Mouse (Mus musculus): Measurements from ENCODE around the gene Pmch. TPM values are rescaled to one million over a fixed set of nuclear protein-coding genes. Genes with fewer than 3 reads are reported as not detected.

The Pmch gene
- polyA plus RNA-seq (2014; fragmentation: Nextera tagmentation; extraction: Ambion mirVana): not detected in 2 replicates

GRCm38 (mm10) chr10:88090772-88091171, at the start of gene Pmch:
Gene Pmch, plus strand, starts transcription at chr10:88091072.
- 81% methylated on average over 5 of the region's 5 CpGs for WGBS
- no peak within 1 kb of the TSS for H3K27ac ChIP-seq (ENCODE audit: low read depth, low read length)
- ATAC-seq (ENCODE audit: low FRiP score, low TSS enrichment): no peak

GRCm38 (mm10) chr10:88044297-88044696, 46.6 kb upstream of the Pmch start:
- ATAC-seq (ENCODE audit: low FRiP score, low TSS enrichment): no peak
- no peaks in the 10 kb centered on the region for H3K9me3 ChIP-seq (ENCODE audit: control insufficient read depth, low read length)
- H3K36me3 ChIP-seq (ENCODE audit: control insufficient read depth, insufficient read depth, low read length): no peaks in the 10 kb centered on the region
- no peak overlapping the region for H3K27ac ChIP-seq (ENCODE audit: low read depth, low read length)
- H3K4me3 ChIP-seq (ENCODE audit: low read length): no peak overlapping the region
- 77% methylated on average over 4 of the region's 4 CpGs for WGBS
- H3K4me2 ChIP-seq (replicated peaks; ENCODE audit: low read depth, low read length): no peak overlapping the region
- no peak overlapping the region for H3K9ac ChIP-seq (ENCODE audit: low read depth, low read length)
- H3K27me3 ChIP-seq (ENCODE audit: control insufficient read depth, insufficient read depth, low read length): no peaks in the 10 kb centered on the region
- 0 out of 2 replicates have a peak, but pooled peaks cover under 1% of the 10 kb centered on the region for H3K4me1 ChIP-seq (ENCODE audit: control insufficient read depth, insufficient read depth, low read length)

More at GRCm38 (mm10) chr10:88090772-88091171, at the start of gene Pmch:
- peaks cover 4% of the 10 kb centered on the region; the same call in 1 of the 2 replicates for H3K36me3 ChIP-seq (ENCODE audit: control insufficient read depth, insufficient read depth, low read length)
- H3K4me1 ChIP-seq (ENCODE audit: control insufficient read depth, insufficient read depth, low read length): no peaks in the 10 kb centered on the region
- no peaks in the 10 kb centered on the region for H3K27me3 ChIP-seq (ENCODE audit: control insufficient read depth, insufficient read depth, low read length)
- no peak within 1 kb of the TSS for H3K9ac ChIP-seq (ENCODE audit: low read depth, low read length)
- H3K4me3 ChIP-seq (ENCODE audit: low read length): no peak within 1 kb of the TSS
- H3K4me2 ChIP-seq (replicated peaks; ENCODE audit: low read depth, low read length): no peak within 1 kb of the TSS
- H3K9me3 ChIP-seq (ENCODE audit: control insufficient read depth, low read length): no peaks in the 10 kb centered on the region

GRCm38 (mm10) chr10:88046098-88046771, 44.6 kb upstream of the Pmch start:
- ATAC-seq (ENCODE audit: low FRiP score, low TSS enrichment): peak; percentile 46; the same call in 1 of the 2 replicates
- 56% methylated on average over 11 of the region's 11 CpGs for WGBS
- Histone ChIP-seq H3K9me3 (ENCODE audit: control insufficient read depth, low read length) (no peaks in the 10 kb centered on the region), H3K9ac (ENCODE audit: low read depth, low read length) (no peak overlapping the region), H3K27ac (ENCODE audit: low read depth, low read length) (no peak overlapping the region), H3K4me2 (replicated peaks; ENCODE audit: low read depth, low read length) (no peak overlapping the region), H3K36me3 (ENCODE audit: control insufficient read depth, insufficient read depth, low read length) (no peaks in the 10 kb centered on the region), H3K4me3 (ENCODE audit: low read length) (no peak overlapping the region), H3K4me1 (ENCODE audit: control insufficient read depth, insufficient read depth, low read length) (no peaks in the 10 kb centered on the region), H3K27me3 (ENCODE audit: control insufficient read depth, insufficient read depth, low read length) (no peaks in the 10 kb centered on the region)

GRCm38 (mm10) chr10:88054233-88054985, 36.5 kb upstream of the Pmch start:
- WGBS: 78% methylated on average over 14 of the region's 14 CpGs
- Histone ChIP-seq H3K4me3 (ENCODE audit: low read length) (no peak overlapping the region), H3K36me3 (ENCODE audit: control insufficient read depth, insufficient read depth, low read length) (no peaks in the 10 kb centered on the region), H3K4me2 (replicated peaks; ENCODE audit: low read depth, low read length) (no peak overlapping the region), H3K9me3 (ENCODE audit: control insufficient read depth, low read length) (no peaks in the 10 kb centered on the region), H3K4me1 (ENCODE audit: control insufficient read depth, insufficient read depth, low read length) (no peaks in the 10 kb centered on the region), H3K27ac (ENCODE audit: low read depth, low read length) (no peak overlapping the region), H3K27me3 (ENCODE audit: control insufficient read depth, insufficient read depth, low read length) (no peaks in the 10 kb centered on the region), H3K9ac (ENCODE audit: low read depth, low read length) (no peak overlapping the region)
- ATAC-seq (ENCODE audit: low FRiP score, low TSS enrichment): no peak

GRCm38 (mm10) chr10:88056950-88057649, 33.8 kb upstream of the Pmch start:
- WGBS: 81% methylated on average over 14 of the region's 14 CpGs
- no peak overlapping the region for H3K27ac ChIP-seq (ENCODE audit: low read depth, low read length)
- no peak overlapping the region for H3K9ac ChIP-seq (ENCODE audit: low read depth, low read length)
- no peak overlapping the region for H3K4me3 ChIP-seq (ENCODE audit: low read length)
- H3K9me3 ChIP-seq (ENCODE audit: control insufficient read depth, low read length): no peaks in the 10 kb centered on the region
- no peak for ATAC-seq (ENCODE audit: low FRiP score, low TSS enrichment)
- no peaks in the 10 kb centered on the region for H3K4me1 ChIP-seq (ENCODE audit: control insufficient read depth, insufficient read depth, low read length)
- H3K36me3 ChIP-seq (ENCODE audit: control insufficient read depth, insufficient read depth, low read length): no peaks in the 10 kb centered on the region
- H3K27me3 ChIP-seq (ENCODE audit: control insufficient read depth, insufficient read depth, low read length): no peaks in the 10 kb centered on the region
- no peak overlapping the region for H3K4me2 ChIP-seq (replicated peaks; ENCODE audit: low read depth, low read length)

DNA sequence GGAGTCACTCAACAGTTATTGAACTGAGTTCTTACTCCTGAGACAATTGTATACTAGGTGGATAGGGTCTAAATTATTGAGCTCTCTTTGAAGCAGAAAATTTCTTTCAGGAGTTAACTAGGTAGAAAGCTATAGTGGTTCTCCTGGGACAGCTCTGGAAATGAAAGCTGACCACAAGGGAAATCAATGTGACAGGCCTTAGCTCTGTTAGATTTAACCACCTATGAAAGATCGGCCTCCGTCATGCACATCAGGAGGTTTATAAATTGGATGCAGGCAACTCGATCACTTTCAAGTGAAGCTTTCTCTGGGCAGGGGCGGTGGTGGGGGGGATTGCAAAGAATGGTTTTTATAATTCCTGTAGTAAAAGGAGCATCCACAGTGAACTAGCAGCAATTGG, 27.4 kb upstream of the Pmch start:
- Histone ChIP-seq H3K27ac (ENCODE audit: low read depth, low read length) (no peak overlapping the region), H3K36me3 (ENCODE audit: control insufficient read depth, insufficient read depth, low read length) (no peaks in the 10 kb centered on the region), H3K9me3 (ENCODE audit: control insufficient read depth, low read length) (no peaks in the 10 kb centered on the region), H3K4me3 (ENCODE audit: low read length) (no peak overlapping the region), H3K9ac (ENCODE audit: low read depth, low read length) (no peak overlapping the region), H3K4me2 (replicated peaks; ENCODE audit: low read depth, low read length) (no peak overlapping the region), H3K4me1 (ENCODE audit: control insufficient read depth, insufficient read depth, low read length) (no peaks in the 10 kb centered on the region), H3K27me3 (ENCODE audit: control insufficient read depth, insufficient read depth, low read length) (no peaks in the 10 kb centered on the region)
- WGBS: 73% methylated on average over 4 of the region's 4 CpGs
- ATAC-seq (ENCODE audit: low FRiP score, low TSS enrichment): no peak

DNA sequence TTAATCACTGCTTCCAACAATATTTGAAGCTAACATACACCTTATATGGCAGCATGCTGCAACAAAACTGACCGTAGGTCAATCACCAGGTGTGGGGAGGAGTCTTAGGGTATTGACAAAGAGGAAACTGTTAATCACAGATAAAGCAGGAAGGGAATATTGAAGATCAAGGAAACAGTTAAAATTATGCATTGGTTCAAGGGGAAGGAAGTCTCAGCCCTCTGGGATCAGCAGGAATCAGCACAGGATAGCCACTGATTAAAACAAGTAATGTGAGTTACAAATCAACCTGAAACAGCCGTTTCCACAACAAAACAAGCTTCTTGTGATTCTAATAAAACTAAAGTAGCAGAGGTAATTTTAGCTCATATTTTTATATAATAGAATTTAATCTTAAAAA, 26.0 kb upstream of the Pmch start:
- 56% methylated on average over 2 of the region's 2 CpGs for WGBS
- Histone ChIP-seq H3K27me3 (ENCODE audit: control insufficient read depth, insufficient read depth, low read length) (no peaks in the 10 kb centered on the region), H3K9me3 (ENCODE audit: control insufficient read depth, low read length) (no peaks in the 10 kb centered on the region), H3K9ac (ENCODE audit: low read depth, low read length) (no peak overlapping the region), H3K4me1 (ENCODE audit: control insufficient read depth, insufficient read depth, low read length) (no peaks in the 10 kb centered on the region), H3K4me2 (replicated peaks; ENCODE audit: low read depth, low read length) (no peak overlapping the region), H3K36me3 (ENCODE audit: control insufficient read depth, insufficient read depth, low read length) (no peaks in the 10 kb centered on the region), H3K27ac (ENCODE audit: low read depth, low read length) (no peak overlapping the region), H3K4me3 (ENCODE audit: low read length) (no peak overlapping the region)
- no peak for ATAC-seq (ENCODE audit: low FRiP score, low TSS enrichment)

- Histone ChIP-seq H3K9ac (ENCODE audit: low read depth, low read length) (no peak overlapping the region), H3K4me2 (replicated peaks; ENCODE audit: low read depth, low read length) (no peak overlapping the region), H3K9me3 (ENCODE audit: control insufficient read depth, low read length) (no peaks in the 10 kb centered on the region), H3K4me1 (ENCODE audit: control insufficient read depth, insufficient read depth, low read length) (no peaks in the 10 kb centered on the region), H3K27ac (ENCODE audit: low read depth, low read length) (no peak overlapping the region), H3K27me3 (ENCODE audit: control insufficient read depth, insufficient read depth, low read length) (no peaks in the 10 kb centered on the region), H3K36me3 (ENCODE audit: control insufficient read depth, insufficient read depth, low read length) (no peaks in the 10 kb centered on the region), H3K4me3 (ENCODE audit: low read length) (no peak overlapping the region)
- no peak for ATAC-seq (ENCODE audit: low FRiP score, low TSS enrichment)
- WGBS: 83% methylated on average over 3 of the region's 3 CpGs
Observed at GRCm38 (mm10) chr10:88067377-88067776, 23.5 kb upstream of the Pmch start.

DNA sequence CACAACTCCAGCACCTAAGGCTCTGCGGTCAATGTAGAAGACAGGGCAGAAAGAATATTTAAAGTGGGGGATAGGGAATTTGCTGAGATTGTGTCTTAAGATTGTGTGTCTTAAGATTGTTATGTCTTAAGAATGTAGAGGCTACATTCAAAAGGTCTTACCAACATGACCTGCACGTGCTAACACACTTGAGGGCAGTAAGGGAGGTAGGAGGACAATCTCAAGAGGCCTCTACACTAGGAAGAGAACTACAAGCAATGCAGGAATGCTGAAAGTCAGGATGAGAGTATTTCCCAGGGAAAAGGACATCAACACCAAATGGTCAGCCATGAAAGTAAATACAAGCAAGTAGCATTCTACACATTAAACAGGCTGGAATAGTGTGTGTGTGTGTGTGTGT, 15.3 kb downstream of the Pmch start:
- H3K9ac ChIP-seq (ENCODE audit: low read depth, low read length): no peak overlapping the region
- H3K4me2 ChIP-seq (replicated peaks; ENCODE audit: low read depth, low read length): no peak overlapping the region
- H3K9me3 ChIP-seq (ENCODE audit: control insufficient read depth, low read length): no peaks in the 10 kb centered on the region
- H3K27me3 ChIP-seq (ENCODE audit: control insufficient read depth, insufficient read depth, low read length): no peaks in the 10 kb centered on the region
- no peak overlapping the region for H3K27ac ChIP-seq (ENCODE audit: low read depth, low read length)
- 91% methylated on average over 2 of the region's 2 CpGs for whole genome bisulfite sequencing
- no peak overlapping the region for H3K4me3 ChIP-seq (ENCODE audit: low read length)
- 0 out of 2 replicates have a peak, but pooled peaks cover 6% of the 10 kb centered on the region for H3K36me3 ChIP-seq (ENCODE audit: control insufficient read depth, insufficient read depth, low read length)
- no peaks in the 10 kb centered on the region for H3K4me1 ChIP-seq (ENCODE audit: control insufficient read depth, insufficient read depth, low read length)
- no peak for ATAC-seq (ENCODE audit: low FRiP score, low TSS enrichment)

All from kidney, embryonic 14.5 days (tissue).